Mouse (Mus musculus) small intestine, adult 2 months (tissue): ENCODE measurements at regions not wholly inside any gene's neighbourhood (a gene's known extent, or its start where the extent isn't known, plus 50 kb on each side); places are given as distances from the start of the nearest gene placed in this dataset.

ENCODE experiments used
- H3K27ac ChIP-seq: fragments of 200-500 bp; 2 replicates; pipeline ENCODE4 v1.5.1; 2012; ENCODE audit warnings: low read depth, low read length, control low read depth, inconsistent platforms; ENCODE audit not compliant: insufficient read depth
- H3K27me3 ChIP-seq: fragments of 200-500 bp; 2 replicates; pipeline ENCODE4 v1.6.1; 2012; ENCODE audit warnings: mild to moderate bottlenecking, moderate library complexity, low read length, inconsistent platforms; ENCODE audit not compliant: control insufficient read depth, insufficient read depth
- H3K36me3 ChIP-seq: fragments of 200-500 bp; 2 replicates; pipeline ENCODE4 v1.6.1; 2012; ENCODE audit warnings: mild to moderate bottlenecking, low read length, control low read depth, inconsistent platforms; ENCODE audit not compliant: control insufficient read depth, insufficient read depth
- H3K4me1 ChIP-seq: fragments of 200-500 bp; 2 replicates; pipeline ENCODE4 v1.6.1; 2012; ENCODE audit warnings: low read length, inconsistent platforms, mixed read lengths; ENCODE audit not compliant: control insufficient read depth, insufficient read depth, insufficient read length
- H3K4me3 ChIP-seq: fragments of 200-500 bp; 2 replicates; pipeline ENCODE4 v1.5.1; 2012; ENCODE audit warnings: low read depth, mild to moderate bottlenecking, control low read depth, inconsistent platforms, low read length, moderate library complexity
- CTCF ChIP-seq: fragments of 200-500 bp; IDR thresholded peaks from 2 replicates; pipeline ENCODE4 v1.5.1; 2012; ENCODE audit warnings: low read depth, mild to moderate bottlenecking, control low read depth, inconsistent platforms, low read length, moderate library complexity, mixed read lengths; ENCODE audit not compliant: insufficient replicate concordance, insufficient read length; ENCODE audit errors: extremely low read depth
- POLR2A ChIP-seq: fragments of 200-500 bp; IDR thresholded peaks from 2 replicates; pipeline ENCODE4 v1.6.1; 2012; ENCODE audit warnings: low read depth, mild to moderate bottlenecking, control low read depth, inconsistent platforms, low read length, moderate library complexity
- WGBS: fragments of 180-500 bp; shearing (Covaris S2); methylation state at CpG from one replicate; pipeline ENCODE4 v1.1.7; 2018; 5-methylcytosine and 5-hydroxymethylcytosine counted together

- Histone ChIP-seq H3K36me3 (no peaks in the 10 kb centered on the region), H3K27me3 (no peaks in the 10 kb centered on the region), H3K4me3 (no peak overlapping the region), H3K4me1 (no peaks in the 10 kb centered on the region; the same call in 1 of the 2 replicates), H3K27ac (no peak overlapping the region)
- TF ChIP-seq POLR2A (no peak), CTCF (no peak)
- 71% methylated on average over 3 of the region's 3 CpGs for WGBS
Measured at GRCm38 (mm10) chr9:98663011-98663410, 61.6 kb upstream of the Mrps22 start.

GRCm38 (mm10) chr9:98651681-98652080, 50.2 kb upstream of the Mrps22 start:
- no peaks in the 10 kb centered on the region for H3K27me3 ChIP-seq
- H3K36me3 ChIP-seq, result no peaks in the 10 kb centered on the region
- H3K27ac ChIP-seq, result no peak overlapping the region
- no peak for TF ChIP-seq POLR2A
- no peak for TF ChIP-seq CTCF
- H3K4me1 ChIP-seq, result no peaks in the 10 kb centered on the region
- no peak overlapping the region for H3K4me3 ChIP-seq
- WGBS, result 73% methylated on average over 2 of the region's 2 CpGs
